Mouse (Mus musculus) kidney, adult 2 months (tissue): Measurements from ENCODE around the gene Mrpl51.

Experiments used
- CTCF ChIP-seq: fragments of 200-500 bp; conservative IDR thresholded peaks from 2 replicates; pipeline ENCODE4 v1.5.1; 2011; ENCODE audit warnings: low read depth, mild to moderate bottlenecking, control low read depth, low read length, moderate library complexity, mixed read lengths; ENCODE audit not compliant: insufficient read depth, insufficient read length
- POLR2A ChIP-seq: fragments of 200-500 bp; IDR thresholded peaks from one replicate; pipeline ENCODE4 v1.6.1; 2011; ENCODE audit warnings: low read depth, low read length, control low read depth

- TF ChIP-seq CTCF, result no peak
- TF ChIP-seq POLR2A, result no peak
Observed at GRCm38 (mm10) chr6:125241566-125241965, 50.0 kb downstream of the Mrpl51 start.
